Mouse (Mus musculus): ENCODE results near the gene Ecm2. TPM values are rescaled to one million over a fixed set of nuclear protein-coding genes. Genes with fewer than 3 reads are reported as not detected.

Gene Ecm2
- polyA plus RNA-seq, 1 experiment from 2014 or later = 0.19 TPM

DNA sequence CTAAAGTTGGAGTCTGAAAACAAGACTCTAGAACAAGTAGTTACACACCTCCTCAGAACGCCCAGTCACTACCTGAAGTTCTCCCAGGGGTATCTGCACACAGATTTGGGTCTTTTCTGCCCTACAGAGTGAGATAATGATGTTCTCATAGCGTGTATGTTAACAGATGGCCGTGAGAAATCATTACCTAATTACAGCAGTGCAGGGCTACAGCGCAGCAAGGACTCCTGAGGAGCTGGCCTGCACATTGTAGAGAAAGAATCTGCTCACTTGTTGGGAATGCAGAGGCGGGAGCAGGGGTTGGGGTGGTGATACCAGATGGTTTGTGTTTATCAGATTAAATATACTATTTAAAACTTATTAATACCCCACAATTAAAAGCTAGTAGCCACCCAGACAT is 24.1 kb upstream of the Ecm2 start:
- ATAC-seq (ENCODE audit: insufficient number of reproducible peaks, low FRiP score, low TSS enrichment, low read depth) = no peak

DNA sequence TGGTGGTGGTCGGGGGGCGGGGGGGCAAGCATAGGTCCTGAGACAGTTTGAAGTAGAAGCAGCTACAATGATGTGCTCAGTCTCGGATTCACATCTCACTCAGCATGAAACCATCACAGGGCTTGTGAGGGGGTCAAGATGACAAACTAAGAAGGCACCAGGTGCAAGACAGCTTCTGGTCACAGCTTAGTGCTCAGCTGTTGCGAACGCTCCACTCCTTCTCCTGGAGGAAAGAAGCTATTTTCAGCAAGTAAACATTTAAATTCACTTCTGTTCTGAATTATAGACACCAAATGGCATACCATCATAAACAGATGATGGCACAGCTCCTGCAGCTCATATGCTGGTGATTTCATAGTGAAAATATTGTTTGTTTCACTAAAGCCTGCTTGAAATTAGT is 19.2 kb upstream of the Ecm2 start:
- no peaks in the 10 kb centered on the region for H3K9me3 ChIP-seq (ENCODE audit: control insufficient read depth, low read length)
- H3K9ac ChIP-seq (ENCODE audit: low read length) = no peak overlapping the region
- H3K4me2 ChIP-seq (ENCODE audit: low read depth, severe bottlenecking) = no peak overlapping the region
- no peaks in the 10 kb centered on the region for H3K27me3 ChIP-seq (ENCODE audit: control insufficient read depth, insufficient read depth, low read length)
- ATAC-seq (ENCODE audit: insufficient number of reproducible peaks, low FRiP score, low TSS enrichment, low read depth) (no peak), DNase-seq (ENCODE audit: low spot score) (no peak)
- H3K4me3 ChIP-seq (ENCODE audit: low read depth, low read length) = no peak overlapping the region
- no peak overlapping the region for H3K27ac ChIP-seq (replicated peaks; ENCODE audit: low read depth, low read length)
- WGBS = 80% methylated on average over 5 of the region's 5 CpGs
- H3K36me3 ChIP-seq (ENCODE audit: control insufficient read depth, insufficient read depth, low read length) = no peaks in the 10 kb centered on the region
- H3K4me1 ChIP-seq (ENCODE audit: control insufficient read depth, insufficient read depth, low read length) = no peaks in the 10 kb centered on the region

More for the DNA sequence above, 24.1 kb upstream of the Ecm2 start:
- Histone ChIP-seq H3K27ac (replicated peaks; ENCODE audit: low read depth, low read length) (no peak overlapping the region), H3K9ac (ENCODE audit: low read length) (no peak overlapping the region), H3K4me1 (ENCODE audit: control insufficient read depth, insufficient read depth, low read length) (no peaks in the 10 kb centered on the region), H3K27me3 (ENCODE audit: control insufficient read depth, insufficient read depth, low read length) (no peaks in the 10 kb centered on the region), H3K4me3 (ENCODE audit: low read depth, low read length) (no peak overlapping the region), H3K36me3 (ENCODE audit: control insufficient read depth, insufficient read depth, low read length) (no peaks in the 10 kb centered on the region), H3K9me3 (ENCODE audit: control insufficient read depth, low read length) (no peaks in the 10 kb centered on the region), H3K4me2 (ENCODE audit: low read depth, severe bottlenecking) (no peak overlapping the region)
- 68% methylated on average over 5 of the region's 5 CpGs for WGBS
- DNase-seq (ENCODE audit: low spot score) = no peak

DNA sequence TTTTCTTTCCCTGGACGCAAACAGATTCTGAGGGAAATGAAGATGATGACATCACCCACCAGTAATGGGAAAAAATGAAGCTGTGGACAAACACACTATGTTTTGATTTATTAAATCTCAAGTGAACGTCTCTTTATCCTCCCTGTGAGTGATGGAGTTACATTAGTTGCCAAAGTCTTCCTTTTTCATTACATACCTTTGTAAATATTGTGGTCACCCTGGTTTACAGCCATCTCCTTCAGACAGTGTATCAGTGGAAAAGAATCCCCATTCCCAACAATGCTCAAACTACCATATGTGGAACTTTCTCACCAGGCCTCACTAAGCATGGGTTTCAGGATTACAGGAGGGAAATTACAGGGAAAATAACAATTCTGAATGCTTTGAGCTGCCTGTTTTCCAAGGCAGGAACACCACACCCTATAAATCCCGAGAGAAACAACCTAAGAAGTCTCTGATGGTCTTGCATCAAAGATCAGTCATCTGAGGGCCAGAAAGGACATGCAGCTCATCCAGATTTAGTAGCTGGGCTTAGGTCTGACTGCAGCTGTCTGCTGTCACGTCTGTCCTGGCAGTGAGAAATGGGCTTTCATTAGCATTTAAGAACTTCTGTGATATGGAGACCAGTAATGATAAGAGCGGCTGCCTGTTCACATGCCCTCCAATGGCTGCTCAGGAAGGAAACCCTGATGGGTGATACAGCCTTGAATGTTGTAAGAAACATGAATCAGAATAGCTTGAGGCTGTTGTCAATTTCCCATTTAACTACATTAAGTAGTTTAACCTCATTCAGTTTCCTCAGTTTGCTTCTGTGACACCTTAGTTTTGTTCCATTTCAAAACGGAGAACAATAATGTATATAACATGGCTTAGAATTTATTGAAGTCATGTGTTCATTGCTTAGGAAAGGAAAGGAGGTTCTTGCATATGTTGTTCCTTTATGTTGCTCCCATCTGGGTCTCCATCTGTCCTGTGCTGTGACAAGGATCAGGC is 11.9 kb upstream of the Ecm2 start, which contains the start of gene Tes3-ps:
Gene Tes3-ps, plus strand, starts transcription at position 943 of the 993 bp plus-strand sequence.
- Histone ChIP-seq H3K9me3 (ENCODE audit: control insufficient read depth, low read length) (no peaks in the 10 kb centered on the region), H3K4me2 (ENCODE audit: low read depth, severe bottlenecking) (no peak within 1 kb of the TSS), H3K4me3 (ENCODE audit: low read depth, low read length) (no peak within 1 kb of the TSS), H3K4me1 (ENCODE audit: control insufficient read depth, insufficient read depth, low read length) (no peaks in the 10 kb centered on the region), H3K36me3 (ENCODE audit: control insufficient read depth, insufficient read depth, low read length) (no peaks in the 10 kb centered on the region), H3K27ac (replicated peaks; ENCODE audit: low read depth, low read length) (no peak within 1 kb of the TSS), H3K9ac (ENCODE audit: low read length) (no peak within 1 kb of the TSS), H3K27me3 (ENCODE audit: control insufficient read depth, insufficient read depth, low read length) (no peaks in the 10 kb centered on the region)
- 73% methylated on average over 6 of the region's 6 CpGs for WGBS
- DNase-seq (ENCODE audit: low spot score) = no peak
- no peak for ATAC-seq (ENCODE audit: insufficient number of reproducible peaks, low FRiP score, low TSS enrichment, low read depth)

DNA sequence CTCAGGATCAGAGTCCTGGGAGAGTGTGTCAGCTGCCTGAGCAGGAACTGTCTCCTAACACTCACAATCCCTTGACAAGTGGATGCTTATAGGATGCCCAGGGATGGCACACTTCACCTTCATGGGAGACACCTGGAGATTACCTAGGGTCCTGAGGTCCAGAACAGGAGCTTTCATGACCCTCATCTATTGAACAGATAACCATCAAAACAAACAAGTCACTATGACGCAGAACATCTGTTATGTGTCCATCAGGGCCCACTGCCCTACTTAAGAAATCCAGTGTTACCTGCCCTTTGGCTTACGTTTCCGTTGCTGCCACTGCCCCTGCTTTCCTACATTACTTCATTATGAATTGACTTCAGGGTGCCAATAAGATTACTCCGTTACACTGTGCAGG is 1.2 kb downstream of the Ecm2 start:
- 85% methylated on average over 4 of the region's 4 CpGs for WGBS
- no peak overlapping the region for H3K9ac ChIP-seq (ENCODE audit: low read length)
- ATAC-seq (ENCODE audit: insufficient number of reproducible peaks, low FRiP score, low TSS enrichment, low read depth) = no peak
- no peaks in the 10 kb centered on the region for H3K36me3 ChIP-seq (ENCODE audit: control insufficient read depth, insufficient read depth, low read length)
- no peak for DNase-seq (ENCODE audit: low spot score)
- no peaks in the 10 kb centered on the region for H3K9me3 ChIP-seq (ENCODE audit: control insufficient read depth, low read length)
- no peak overlapping the region for H3K4me3 ChIP-seq (ENCODE audit: low read depth, low read length)
- no peak overlapping the region for H3K27ac ChIP-seq (replicated peaks; ENCODE audit: low read depth, low read length)
- H3K4me1 ChIP-seq (ENCODE audit: control insufficient read depth, insufficient read depth, low read length) = no peaks in the 10 kb centered on the region
- no peaks in the 10 kb centered on the region for H3K27me3 ChIP-seq (ENCODE audit: control insufficient read depth, insufficient read depth, low read length)
- no peak overlapping the region for H3K4me2 ChIP-seq (ENCODE audit: low read depth, severe bottlenecking)

DNA sequence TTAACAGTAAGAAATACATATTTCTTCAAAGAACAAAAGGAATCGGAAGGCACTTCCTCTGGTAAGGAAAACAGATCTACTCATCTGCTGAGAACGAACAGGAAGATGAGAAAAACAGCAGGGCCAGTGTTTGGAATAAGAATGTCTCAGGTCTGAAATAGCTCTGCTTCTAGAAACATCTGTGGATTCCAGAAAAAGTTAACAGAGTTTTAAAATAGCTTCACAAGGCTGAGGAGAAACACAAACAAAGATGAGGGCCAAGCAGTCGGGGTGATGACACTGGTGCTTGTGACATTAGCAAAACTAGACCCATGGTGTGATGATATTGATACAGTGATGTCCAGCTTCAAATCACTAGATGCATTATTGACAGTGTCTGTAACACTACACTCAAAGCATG is 2.6 kb downstream of the Ecm2 start:
- DNase-seq (ENCODE audit: low spot score) (no peak), ATAC-seq (ENCODE audit: insufficient number of reproducible peaks, low FRiP score, low TSS enrichment, low read depth) (no peak)
- H3K9ac ChIP-seq (ENCODE audit: low read length) = no peak overlapping the region
- no peak overlapping the region for H3K4me3 ChIP-seq (ENCODE audit: low read depth, low read length)
- 90% methylated on average over 3 of the region's 3 CpGs for WGBS
- H3K9me3 ChIP-seq (ENCODE audit: control insufficient read depth, low read length) = no peaks in the 10 kb centered on the region
- no peaks in the 10 kb centered on the region for H3K4me1 ChIP-seq (ENCODE audit: control insufficient read depth, insufficient read depth, low read length)
- H3K4me2 ChIP-seq (ENCODE audit: low read depth, severe bottlenecking) = no peak overlapping the region
- no peak overlapping the region for H3K27ac ChIP-seq (replicated peaks; ENCODE audit: low read depth, low read length)
- H3K27me3 ChIP-seq (ENCODE audit: control insufficient read depth, insufficient read depth, low read length) = no peaks in the 10 kb centered on the region
- no peaks in the 10 kb centered on the region for H3K36me3 ChIP-seq (ENCODE audit: control insufficient read depth, insufficient read depth, low read length)

DNA sequence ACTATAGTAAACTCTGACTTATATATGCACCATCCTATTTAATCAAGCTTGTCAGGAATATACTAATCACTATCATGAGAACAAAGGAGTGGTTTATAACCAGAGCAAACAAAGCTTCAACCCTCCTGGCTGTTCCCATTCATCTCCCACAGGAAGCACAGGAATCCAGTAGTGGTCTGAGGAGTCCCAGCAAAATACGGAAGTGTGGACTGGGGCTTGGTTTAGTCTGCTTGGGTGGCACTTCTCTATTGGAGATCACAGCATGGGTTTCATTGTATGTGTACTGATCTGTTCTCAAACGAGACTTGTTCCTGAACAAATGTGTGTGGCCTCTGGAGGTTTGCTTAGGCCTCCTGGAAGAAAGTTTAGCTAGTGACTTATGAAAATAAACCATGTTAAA is 14.2 kb downstream of the Ecm2 start:
- no peaks in the 10 kb centered on the region for H3K27me3 ChIP-seq (ENCODE audit: control insufficient read depth, insufficient read depth, low read length)
- no peak for DNase-seq (ENCODE audit: low spot score)
- H3K36me3 ChIP-seq (ENCODE audit: control insufficient read depth, insufficient read depth, low read length) = no peaks in the 10 kb centered on the region; the same call in 1 of the 2 replicates
- H3K4me1 ChIP-seq (ENCODE audit: control insufficient read depth, insufficient read depth, low read length) = no peaks in the 10 kb centered on the region
- no peaks in the 10 kb centered on the region for H3K9me3 ChIP-seq (ENCODE audit: control insufficient read depth, low read length)
- H3K9ac ChIP-seq (ENCODE audit: low read length) = no peak overlapping the region
- ATAC-seq (ENCODE audit: insufficient number of reproducible peaks, low FRiP score, low TSS enrichment, low read depth) = no peak
- H3K4me3 ChIP-seq (ENCODE audit: low read depth, low read length) = no peak overlapping the region
- WGBS = 58% methylated on average over 2 of the region's 2 CpGs
- H3K4me2 ChIP-seq (ENCODE audit: low read depth, severe bottlenecking) = no peak overlapping the region
- no peak overlapping the region for H3K27ac ChIP-seq (replicated peaks; ENCODE audit: low read depth, low read length)

DNA sequence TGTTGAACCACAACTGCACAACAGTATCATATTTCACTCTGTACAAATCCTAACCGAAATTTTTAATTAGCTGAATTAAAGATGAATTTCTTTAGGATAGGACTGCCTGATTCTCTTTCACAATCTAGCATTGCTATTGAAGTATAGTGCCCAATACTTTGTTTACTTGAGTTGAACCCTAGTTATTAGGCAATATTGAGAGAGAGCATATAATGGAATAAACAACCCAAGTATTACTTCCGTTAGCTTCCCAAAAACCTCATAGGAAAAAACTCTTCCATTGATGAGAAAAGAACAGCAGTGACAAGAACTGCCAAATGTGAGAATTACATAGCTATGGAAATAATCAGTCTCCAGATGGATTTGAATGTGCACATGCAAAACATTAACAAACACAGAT is 21.6 kb downstream of the Ecm2 start:
- no peak overlapping the region for H3K4me2 ChIP-seq (ENCODE audit: low read depth, severe bottlenecking)
- no peaks in the 10 kb centered on the region for H3K4me1 ChIP-seq (ENCODE audit: control insufficient read depth, insufficient read depth, low read length)
- DNase-seq (ENCODE audit: low spot score) (no peak), ATAC-seq (ENCODE audit: insufficient number of reproducible peaks, low FRiP score, low TSS enrichment, low read depth) (no peak)
- no peaks in the 10 kb centered on the region for H3K9me3 ChIP-seq (ENCODE audit: control insufficient read depth, low read length)
- H3K4me3 ChIP-seq (ENCODE audit: low read depth, low read length) = no peak overlapping the region
- WGBS = 88% methylated on average over 2 of the region's 2 CpGs
- no peaks in the 10 kb centered on the region for H3K36me3 ChIP-seq (ENCODE audit: control insufficient read depth, insufficient read depth, low read length)
- H3K27ac ChIP-seq (replicated peaks; ENCODE audit: low read depth, low read length) = no peak overlapping the region
- H3K9ac ChIP-seq (ENCODE audit: low read length) = no peak overlapping the region
- H3K27me3 ChIP-seq (ENCODE audit: control insufficient read depth, insufficient read depth, low read length) = no peaks in the 10 kb centered on the region

DNA sequence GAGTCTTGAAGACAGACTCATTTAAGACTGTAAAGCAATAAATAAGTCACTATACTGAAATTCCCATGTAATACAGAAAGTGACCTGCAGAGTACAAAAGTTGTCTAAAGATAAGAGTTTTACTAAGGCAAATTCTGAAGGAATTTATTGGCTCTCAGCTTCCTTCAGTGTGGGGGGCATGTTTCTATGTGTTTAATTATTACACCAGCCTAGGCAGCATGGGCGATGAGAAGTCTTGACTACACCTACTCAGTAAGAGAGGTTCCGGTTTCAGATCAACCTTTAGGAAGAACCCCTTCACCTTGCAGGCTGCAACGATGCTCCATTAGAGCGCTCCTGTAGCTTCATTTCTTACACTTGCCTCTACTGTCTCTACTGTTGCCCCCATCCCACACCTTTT is 26.0 kb downstream of the Ecm2 start:
- DNase-seq (ENCODE audit: low spot score) = no peak
- H3K27ac ChIP-seq (replicated peaks; ENCODE audit: low read depth, low read length) = no peak overlapping the region
- no peak overlapping the region for H3K9ac ChIP-seq (ENCODE audit: low read length)
- H3K27me3 ChIP-seq (ENCODE audit: control insufficient read depth, insufficient read depth, low read length) = no peaks in the 10 kb centered on the region
- H3K4me2 ChIP-seq (ENCODE audit: low read depth, severe bottlenecking) = no peak overlapping the region
- no peaks in the 10 kb centered on the region for H3K4me1 ChIP-seq (ENCODE audit: control insufficient read depth, insufficient read depth, low read length)
- 97% methylated on average over 4 of the region's 4 CpGs for WGBS
- no peak for ATAC-seq (ENCODE audit: insufficient number of reproducible peaks, low FRiP score, low TSS enrichment, low read depth)
- H3K4me3 ChIP-seq (ENCODE audit: low read depth, low read length) = no peak overlapping the region
- no peaks in the 10 kb centered on the region for H3K36me3 ChIP-seq (ENCODE audit: control insufficient read depth, insufficient read depth, low read length)
- no peaks in the 10 kb centered on the region for H3K9me3 ChIP-seq (ENCODE audit: control insufficient read depth, low read length)

Measured in limb, embryonic 11.5 days (tissue).